Mouse (Mus musculus) embryo, embryonic 10 days (tissue): ENCODE results near the gene Tmsb4x.

Experiments used
- DNase-seq: peaks from one replicate; pipeline ENCODE4 v3.0.0-alpha.2; 2015; ENCODE audit warnings: low spot score

The Tmsb4x gene

DNA sequence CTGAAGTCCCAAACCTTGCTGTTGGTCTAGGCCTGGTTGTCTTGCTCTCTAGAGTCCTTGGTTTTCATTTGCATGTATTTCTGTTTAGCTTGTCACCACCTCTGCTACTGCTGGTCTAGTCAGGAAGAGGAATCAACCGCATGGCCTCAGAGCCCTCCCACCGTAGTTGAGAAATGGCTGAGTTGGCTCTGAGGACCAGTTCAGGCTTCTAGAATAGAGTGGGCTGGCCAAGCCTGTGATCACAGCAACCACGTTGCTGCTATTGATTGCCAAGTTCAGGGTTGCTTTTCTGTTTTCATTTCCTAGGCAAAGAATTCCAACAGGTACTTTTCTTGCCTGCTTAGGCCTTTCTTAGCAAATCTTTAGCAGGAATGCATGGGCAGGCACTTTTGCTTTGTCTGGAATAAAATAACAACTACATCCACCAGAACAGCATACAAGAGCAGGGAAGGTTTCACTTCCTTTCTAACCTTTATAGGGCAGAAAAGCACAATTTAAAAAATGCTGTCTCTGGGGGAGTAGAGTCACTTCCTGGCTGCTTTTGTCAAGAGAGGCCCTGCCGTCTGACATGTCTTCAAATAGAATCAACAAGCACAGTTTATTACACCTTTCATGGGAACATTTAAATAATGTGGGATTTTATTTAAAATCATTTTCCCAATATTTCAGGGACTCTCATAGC, 29.0 kb downstream of the Tmsb4x start:
- DNase-seq = no peak

DNA sequence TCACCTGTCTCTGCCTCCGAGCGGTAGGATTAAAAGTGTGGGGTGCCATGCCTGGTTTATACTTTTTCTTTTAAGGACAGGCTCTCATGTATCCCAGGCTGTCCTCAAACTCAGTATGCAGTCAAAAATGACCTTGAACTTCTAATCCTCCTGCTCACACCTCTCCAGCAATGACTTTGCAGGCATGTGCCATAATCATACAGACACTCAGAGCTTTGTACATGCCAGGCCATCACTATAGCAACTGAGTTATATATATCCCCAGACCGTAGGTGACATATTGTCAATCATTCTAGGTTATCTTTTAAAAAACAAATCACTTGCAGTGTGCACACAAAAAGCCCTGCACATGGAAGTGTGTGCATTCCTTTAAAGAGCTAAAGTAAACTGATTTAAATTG, 29.6 kb downstream of the Tmsb4x start:
- no peak for DNase-seq

DNA sequence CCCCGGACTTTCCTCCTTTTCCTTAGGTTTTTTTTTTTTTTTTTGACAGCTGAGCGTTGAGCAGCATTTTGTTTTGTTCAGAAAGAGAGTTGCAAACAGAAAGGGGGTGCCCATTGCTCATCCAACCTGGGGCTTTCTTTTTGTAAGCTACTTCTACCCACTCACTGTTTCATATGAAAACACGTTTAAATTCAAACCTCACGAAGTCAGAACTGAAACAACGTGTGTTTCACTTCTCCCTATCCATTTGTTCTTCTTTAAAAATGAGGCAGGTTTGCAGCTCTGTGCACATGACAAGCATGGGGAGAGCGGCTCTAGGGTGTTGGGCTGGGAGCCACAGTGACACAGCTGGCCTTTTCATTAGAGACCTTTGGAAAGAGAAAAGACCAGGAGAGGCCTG, 33.8 kb downstream of the Tmsb4x start:
- no peak for DNase-seq

DNA sequence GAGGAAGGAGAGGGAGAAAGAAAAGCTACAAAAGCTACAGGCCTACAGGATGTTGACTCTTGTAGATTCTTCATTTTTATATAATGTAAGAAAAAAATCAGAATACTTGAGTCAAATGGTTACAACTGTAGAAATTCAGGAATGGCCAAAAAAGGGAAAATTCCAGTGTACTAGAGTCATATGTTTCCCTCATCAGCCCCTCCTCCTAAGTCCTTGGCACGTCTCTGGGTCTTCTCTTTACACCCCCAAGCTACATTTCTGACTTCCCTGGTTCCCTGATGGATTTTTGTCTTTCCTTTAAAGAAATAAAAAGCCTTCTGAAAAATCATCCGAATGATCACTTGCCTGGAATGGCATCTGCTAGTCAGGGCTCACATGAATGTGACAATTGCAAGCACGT, 34.8 kb downstream of the Tmsb4x start:
- no peak for DNase-seq

DNA sequence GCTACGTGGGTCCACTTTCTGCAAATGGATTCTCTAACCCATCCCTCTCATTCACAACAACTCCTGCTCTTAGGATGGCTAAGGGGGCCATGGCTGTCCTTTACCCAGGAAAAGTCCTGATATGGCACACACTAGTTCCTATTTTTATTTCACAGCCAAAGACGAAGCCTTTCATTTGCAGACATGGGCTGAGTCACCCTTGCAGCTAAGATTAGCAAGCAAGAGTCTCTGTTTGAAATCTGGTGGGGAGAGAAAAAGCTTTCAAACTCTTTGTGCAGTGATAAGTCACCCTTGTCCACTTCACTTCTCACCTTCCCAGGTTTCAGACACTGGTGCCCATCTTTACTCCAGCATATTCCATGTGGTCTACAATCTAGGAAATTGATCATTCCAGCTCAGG, 36.9 kb downstream of the Tmsb4x start:
- DNase-seq = no peak

DNA sequence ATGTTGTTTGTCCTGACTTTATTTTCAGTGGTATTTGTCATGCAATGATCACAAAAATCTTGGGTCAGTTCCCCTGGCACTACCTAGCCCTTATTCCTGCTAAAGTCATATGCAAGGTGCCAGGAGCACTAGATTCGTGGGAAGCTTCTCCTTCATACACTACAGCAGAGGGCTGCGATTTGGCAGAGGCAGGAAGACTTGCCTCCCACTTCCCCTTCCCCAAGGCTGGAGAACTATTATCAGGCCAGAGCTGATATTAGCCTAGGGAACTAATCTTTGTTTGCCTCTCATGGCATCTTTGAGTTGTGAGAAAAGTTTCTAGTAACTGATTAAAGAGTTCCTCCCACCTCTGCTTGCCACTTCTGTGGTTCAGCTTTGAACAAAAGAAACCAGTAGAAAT, 37.8 kb downstream of the Tmsb4x start:
- DNase-seq = no peak

DNA sequence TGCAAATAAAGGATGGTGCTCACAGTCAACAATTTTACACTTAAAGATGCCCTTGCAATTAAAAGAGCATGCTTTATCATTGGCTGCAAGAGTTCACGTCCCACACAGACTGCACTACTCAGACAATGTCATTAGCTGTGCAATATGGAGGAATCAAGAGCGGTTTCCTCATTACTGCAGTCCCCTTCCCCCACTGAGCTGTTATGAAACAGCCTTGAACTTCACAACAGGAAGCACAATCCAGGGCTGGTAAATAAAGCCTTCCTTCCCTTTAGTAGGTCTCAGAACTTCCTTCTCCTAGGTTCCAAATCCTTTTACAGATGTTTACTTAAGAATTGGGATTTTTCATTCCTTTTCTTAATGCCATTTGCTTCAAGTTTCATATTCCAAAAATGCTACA, 41.8 kb downstream of the Tmsb4x start:
- DNase-seq = no peak

DNA sequence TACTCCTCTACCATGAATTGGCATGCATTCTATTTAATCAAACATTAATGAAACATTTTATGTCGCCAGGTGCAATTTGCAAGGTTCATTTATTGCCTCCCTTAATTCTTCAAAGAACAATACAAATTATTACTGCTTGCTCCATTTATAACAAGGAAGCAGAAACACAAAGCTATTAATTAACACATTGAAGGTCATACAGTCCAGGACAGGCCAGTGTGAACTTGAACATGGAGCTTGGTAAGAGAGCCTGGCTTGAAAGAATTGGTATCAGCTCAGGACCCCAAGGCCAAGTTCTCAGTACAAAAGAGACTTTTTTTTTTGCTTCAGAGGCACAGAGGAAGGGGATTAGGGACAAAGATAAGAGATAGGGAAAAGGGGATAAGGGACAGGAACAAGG, 43.1 kb downstream of the Tmsb4x start:
- DNase-seq = no peak

DNA sequence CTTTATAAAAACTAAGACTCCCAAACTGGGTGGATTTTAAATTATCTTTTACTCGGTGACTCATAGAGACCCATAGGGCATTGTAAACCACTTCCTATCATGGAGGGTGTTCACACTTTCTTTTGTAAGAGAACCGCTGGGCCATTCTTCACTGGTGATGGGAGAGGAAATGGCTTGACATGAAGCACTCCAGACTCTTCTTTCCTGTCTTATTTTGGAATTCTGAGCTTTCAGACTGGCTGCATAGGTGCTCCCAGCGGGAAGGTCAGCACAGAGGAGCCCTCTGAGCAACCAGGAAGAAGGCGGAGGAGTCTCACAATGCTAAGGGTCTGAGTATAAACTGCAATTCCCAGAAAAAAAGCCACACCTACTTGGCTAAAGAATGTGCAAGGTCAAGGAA, 51.4 kb downstream of the Tmsb4x start:
- DNase-seq = no peak
